Mouse (Mus musculus): ENCODE measurements around the gene Xrcc6. TPM values are rescaled to one million over a fixed set of nuclear protein-coding genes. Genes with fewer than 3 reads are reported as not detected.

Gene Xrcc6
- total RNA-seq (2018; cell fraction: chromatin; rRNA removed): 10 to 100 TPM in 12 of 26 experiments, 1 to 10 TPM in 14; 1.0 to 32.7 (median 8.5) TPM
- 10 to 100 TPM in 10 of 26 experiments, 1 to 10 TPM in 16; 7.0 to 13.8 (median 9.6) TPM for total RNA-seq (2018; cell fraction: cytosol; rRNA removed)
- 10 to 100 TPM in 9 of 26 experiments, 1 to 10 TPM in 17; 2.2 to 30.8 (median 7.9) TPM for total RNA-seq (2018; cell fraction: nucleus; rRNA removed)
- polyA plus RNA-seq (2018): 8.4 to 21.0 TPM (median 15.0 TPM) in 3 replicates

DNA sequence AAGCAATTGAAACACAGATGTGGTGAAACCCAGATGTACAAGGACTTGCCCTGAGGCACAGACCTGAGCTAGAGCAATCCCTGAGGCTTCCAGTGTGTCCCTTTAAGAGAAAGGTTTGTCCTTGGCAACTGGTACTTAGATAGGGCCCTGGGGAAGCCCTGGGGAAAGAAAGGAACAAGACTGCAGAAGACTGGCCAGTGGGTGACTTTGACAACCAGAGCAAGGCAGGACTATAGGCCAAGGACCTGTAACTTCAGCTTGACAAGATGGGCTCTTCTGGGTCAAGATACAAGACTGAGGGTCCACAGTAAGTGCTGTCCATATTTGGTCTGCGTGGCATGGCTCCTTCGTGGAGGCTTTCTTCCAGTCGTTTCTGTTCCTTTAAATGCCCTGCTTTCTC, at the start of gene Xrcc6:
Gene Xrcc6, plus strand, starts transcription at position 190 of the 400 bp plus-strand sequence.
- no peaks in the 10 kb centered on the region for H3K36me3 ChIP-seq (ENCODE audit: inconsistent target)
- no peaks in the 10 kb centered on the region for H3K79me2 ChIP-seq (ENCODE audit: inconsistent target)
- WGBS (ENCODE audit: missing documents): 85% methylated on average over 3 of the region's 3 CpGs
- no peak within 1 kb of the TSS for H3K4me3 ChIP-seq (ENCODE audit: inconsistent target)
- H3K27ac ChIP-seq: no peak within 1 kb of the TSS

GRCm38 (mm10) chr15:81938246-81938645, 49.4 kb upstream of the Xrcc6 start:
- Histone ChIP-seq H3K27ac (0 out of 2 replicates have a peak overlapping the region, but pooled peaks have one; percentile 8), H3K79me2 (ENCODE audit: inconsistent target) (no peaks in the 10 kb centered on the region), H3K4me3 (ENCODE audit: inconsistent target) (no peak overlapping the region), H3K36me3 (ENCODE audit: inconsistent target) (no peaks in the 10 kb centered on the region)
- WGBS (ENCODE audit: missing documents): 56% methylated on average over 2 of the region's 2 CpGs

DNA sequence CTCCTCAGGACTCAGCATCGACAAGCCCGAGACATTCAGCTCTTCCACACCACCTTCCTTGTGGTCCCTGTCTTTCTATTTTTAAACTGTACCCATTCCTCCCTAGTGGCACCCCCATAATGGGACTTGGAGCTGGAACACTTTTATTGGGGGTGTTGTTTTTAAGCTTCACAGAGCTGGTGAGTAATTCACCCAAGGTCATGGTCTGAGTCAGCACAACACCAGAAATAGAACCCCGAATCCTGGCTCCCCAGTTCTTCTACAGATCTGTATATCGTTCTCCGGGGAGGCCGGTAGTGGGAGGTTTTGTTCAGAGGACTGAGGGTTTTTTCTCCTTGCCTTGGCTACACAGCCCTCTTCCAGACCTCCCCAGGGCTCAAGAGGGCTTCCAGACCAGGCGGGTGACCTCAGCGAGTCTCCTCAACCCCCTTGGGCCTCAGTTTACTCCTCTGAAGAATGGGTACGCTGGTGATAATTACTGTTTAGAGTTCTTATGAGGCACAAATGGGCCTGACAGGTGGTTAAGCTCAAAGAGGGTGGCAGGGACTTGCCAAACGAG, 48.4 kb upstream of the Xrcc6 start:
- WGBS (ENCODE audit: missing documents): 93% methylated on average over 10 of the region's 10 CpGs
- Histone ChIP-seq H3K4me3 (ENCODE audit: inconsistent target) (no peak overlapping the region), H3K36me3 (ENCODE audit: inconsistent target) (no peaks in the 10 kb centered on the region), H3K79me2 (ENCODE audit: inconsistent target) (no peaks in the 10 kb centered on the region), H3K27ac (no peak overlapping the region)

GRCm38 (mm10) chr15:81939774-81940173, 47.9 kb upstream of the Xrcc6 start:
- no peaks in the 10 kb centered on the region for H3K36me3 ChIP-seq (ENCODE audit: inconsistent target)
- WGBS (ENCODE audit: missing documents): 98% methylated on average over 4 of the region's 4 CpGs
- H3K27ac ChIP-seq: no peak overlapping the region
- no peaks in the 10 kb centered on the region for H3K79me2 ChIP-seq (ENCODE audit: inconsistent target)
- no peak overlapping the region for H3K4me3 ChIP-seq (ENCODE audit: inconsistent target)

GRCm38 (mm10) chr15:81940219-81940618, 47.4 kb upstream of the Xrcc6 start:
- no peaks in the 10 kb centered on the region for H3K79me2 ChIP-seq (ENCODE audit: inconsistent target)
- 92% methylated on average over 5 of the region's 5 CpGs for WGBS (ENCODE audit: missing documents)
- no peaks in the 10 kb centered on the region for H3K36me3 ChIP-seq (ENCODE audit: inconsistent target)
- H3K27ac ChIP-seq: no peak overlapping the region
- H3K4me3 ChIP-seq (ENCODE audit: inconsistent target): no peak overlapping the region

GRCm38 (mm10) chr15:81941010-81941409, 46.6 kb upstream of the Xrcc6 start:
- no peak overlapping the region for H3K27ac ChIP-seq
- no peaks in the 10 kb centered on the region for H3K79me2 ChIP-seq (ENCODE audit: inconsistent target)
- no peaks in the 10 kb centered on the region for H3K36me3 ChIP-seq (ENCODE audit: inconsistent target)
- H3K4me3 ChIP-seq (ENCODE audit: inconsistent target): no peak overlapping the region
- 96% methylated on average over 2 of the region's 2 CpGs for WGBS (ENCODE audit: missing documents)

- no peaks in the 10 kb centered on the region for H3K79me2 ChIP-seq (ENCODE audit: inconsistent target)
- H3K36me3 ChIP-seq (ENCODE audit: inconsistent target): no peaks in the 10 kb centered on the region
- H3K4me3 ChIP-seq (ENCODE audit: inconsistent target): no peak overlapping the region
- no peak overlapping the region for H3K27ac ChIP-seq
- WGBS (ENCODE audit: missing documents): 58% methylated on average over 9 of the region's 9 CpGs
Measured at GRCm38 (mm10) chr15:81943176-81943749, 44.4 kb upstream of the Xrcc6 start.

DNA sequence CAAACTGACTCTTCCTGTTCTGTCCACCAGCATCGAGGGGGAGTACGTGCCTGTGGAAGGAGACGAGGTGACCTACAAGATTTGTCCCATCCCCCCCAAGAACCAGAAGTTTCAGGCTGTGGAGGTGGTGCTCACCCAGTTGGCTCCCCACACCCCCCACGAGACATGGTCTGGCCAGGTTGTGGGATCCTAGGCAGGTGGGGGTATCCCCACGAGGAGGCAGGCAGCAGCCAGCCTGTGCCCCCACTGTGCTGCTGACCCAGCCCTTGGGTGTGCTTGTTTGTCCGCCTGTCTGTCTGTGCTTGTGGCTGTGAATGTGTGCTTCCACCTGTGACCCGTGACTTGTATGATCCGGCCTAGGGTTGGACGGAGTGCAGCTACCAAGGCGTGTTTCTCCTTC, 38.6 kb upstream of the Xrcc6 start:
- Histone ChIP-seq H3K4me3 (ENCODE audit: inconsistent target) (no peak overlapping the region), H3K27ac (no peak overlapping the region), H3K36me3 (ENCODE audit: inconsistent target) (no peaks in the 10 kb centered on the region), H3K79me2 (ENCODE audit: inconsistent target) (no peaks in the 10 kb centered on the region)
- WGBS (ENCODE audit: missing documents): 86% methylated on average over 10 of the region's 10 CpGs

DNA sequence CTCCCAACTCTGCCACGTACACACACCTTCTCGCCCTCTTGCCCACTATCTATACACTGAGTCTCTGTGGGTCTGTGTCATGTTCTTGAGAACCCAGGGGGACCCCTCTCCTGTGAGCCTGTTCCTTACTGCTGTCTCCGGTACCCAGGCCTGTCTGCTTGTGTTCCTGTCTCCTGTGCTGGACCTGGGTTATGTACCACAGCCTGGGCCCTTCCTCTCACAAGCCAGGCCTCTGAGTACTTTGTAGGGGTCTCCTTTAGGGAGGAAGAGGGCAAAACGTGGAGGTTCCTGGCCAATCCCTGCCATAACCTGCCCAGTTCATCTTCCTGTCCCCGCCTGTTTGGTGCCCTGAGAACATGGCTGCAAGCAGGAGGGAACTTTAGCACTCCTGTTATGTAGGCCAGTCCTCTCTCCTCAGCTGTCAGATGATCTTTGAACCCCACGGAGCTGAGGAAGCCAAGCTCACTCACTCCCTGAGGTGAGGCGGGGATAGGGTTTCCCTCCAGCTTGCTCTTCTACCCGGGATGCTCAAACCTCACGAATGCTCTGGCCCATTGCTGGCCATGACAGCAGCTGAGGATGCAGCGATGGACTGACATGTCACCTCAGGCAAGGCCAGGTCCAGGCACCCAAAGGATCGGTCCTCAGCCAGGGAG, 38.0 kb upstream of the Xrcc6 start:
- no peak overlapping the region for H3K4me3 ChIP-seq (ENCODE audit: inconsistent target)
- H3K27ac ChIP-seq: no peak overlapping the region
- WGBS (ENCODE audit: missing documents): 94% methylated on average over 11 of the region's 11 CpGs
- H3K36me3 ChIP-seq (ENCODE audit: inconsistent target): no peaks in the 10 kb centered on the region
- no peaks in the 10 kb centered on the region for H3K79me2 ChIP-seq (ENCODE audit: inconsistent target)

- H3K36me3 ChIP-seq (ENCODE audit: inconsistent target): 0 out of 2 replicates have a peak, but pooled peaks cover 4% of the 10 kb centered on the region
- H3K4me3 ChIP-seq (ENCODE audit: inconsistent target): no peak overlapping the region
- H3K27ac ChIP-seq: no peak overlapping the region
- WGBS (ENCODE audit: missing documents): 95% methylated on average over 5 of the region's 5 CpGs
- no peaks in the 10 kb centered on the region for H3K79me2 ChIP-seq (ENCODE audit: inconsistent target)
Measured at GRCm38 (mm10) chr15:81950716-81951115, 36.9 kb upstream of the Xrcc6 start.

DNA sequence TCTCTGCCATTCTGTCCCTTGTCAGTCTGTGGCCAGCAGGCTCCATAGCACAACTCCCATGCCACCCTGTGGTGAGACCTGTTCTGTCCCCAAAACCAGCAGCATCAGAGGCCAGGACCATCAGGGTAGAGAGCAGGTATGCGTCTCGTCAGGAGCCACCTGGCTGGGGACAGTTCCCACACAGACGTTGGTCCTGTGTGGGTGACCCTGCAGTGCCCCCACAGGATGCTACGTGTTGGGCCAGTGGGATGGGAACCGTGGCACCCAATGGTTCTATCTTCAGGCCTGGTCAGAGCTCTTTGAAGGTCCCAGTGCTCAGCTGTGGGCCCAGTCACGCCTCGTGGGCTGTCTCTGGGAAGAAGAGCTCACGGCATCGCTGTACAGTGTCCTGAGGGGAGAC, 36.5 kb upstream of the Xrcc6 start:
- WGBS (ENCODE audit: missing documents): 95% methylated on average over 9 of the region's 9 CpGs
- Histone ChIP-seq H3K36me3 (ENCODE audit: inconsistent target) (0 out of 2 replicates have a peak, but pooled peaks cover 4% of the 10 kb centered on the region), H3K4me3 (ENCODE audit: inconsistent target) (no peak overlapping the region), H3K79me2 (ENCODE audit: inconsistent target) (no peaks in the 10 kb centered on the region), H3K27ac (no peak overlapping the region)

DNA sequence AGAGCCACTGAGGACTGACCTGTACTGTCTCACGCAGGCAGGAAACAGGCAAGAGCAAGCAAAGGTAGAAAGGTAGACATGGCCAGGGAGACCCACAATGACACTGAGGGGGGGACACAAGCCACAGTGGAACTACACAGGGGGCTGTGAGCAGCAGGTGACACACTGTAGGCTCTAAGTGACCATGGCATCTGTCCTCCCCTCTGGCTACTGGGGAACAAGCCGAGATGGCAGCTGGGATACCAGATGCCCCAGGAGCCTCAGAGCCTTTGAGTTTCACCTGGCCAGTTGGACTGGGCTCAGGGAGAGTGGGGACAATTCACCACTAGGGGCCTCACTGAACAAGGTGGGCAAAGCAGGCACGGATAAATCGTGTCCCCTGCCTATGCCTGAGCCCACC, 35.3 kb upstream of the Xrcc6 start:
- WGBS (ENCODE audit: missing documents): 98% methylated on average over 4 of the region's 4 CpGs
- Histone ChIP-seq H3K27ac (no peak overlapping the region), H3K79me2 (ENCODE audit: inconsistent target) (no peaks in the 10 kb centered on the region), H3K4me3 (ENCODE audit: inconsistent target) (no peak overlapping the region), H3K36me3 (ENCODE audit: inconsistent target) (0 out of 2 replicates have a peak, but pooled peaks cover 4% of the 10 kb centered on the region)

DNA sequence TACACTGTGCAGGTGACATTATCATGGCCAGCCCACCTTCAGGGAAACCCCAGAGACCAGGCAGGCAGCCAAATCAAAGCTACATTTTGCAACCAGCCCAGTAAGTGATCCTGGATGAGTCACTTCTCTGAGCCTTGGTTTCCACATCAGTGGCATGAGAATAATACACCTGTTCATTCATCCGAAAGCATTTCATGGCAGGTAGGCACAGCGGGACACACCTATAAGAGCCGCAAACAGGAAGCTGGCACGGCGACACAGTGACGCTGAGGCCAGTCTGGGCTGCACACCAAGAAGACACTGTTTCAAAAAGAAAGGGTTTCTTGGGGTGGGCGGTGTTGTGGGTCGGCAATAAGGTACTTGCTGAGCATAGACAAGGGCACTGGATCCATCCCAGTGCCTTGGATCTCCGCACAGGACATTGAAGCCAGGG, 33.5 kb upstream of the Xrcc6 start:
- no peak overlapping the region for H3K27ac ChIP-seq
- no peak overlapping the region for H3K4me3 ChIP-seq (ENCODE audit: inconsistent target)
- H3K79me2 ChIP-seq (ENCODE audit: inconsistent target): no peaks in the 10 kb centered on the region
- 0 out of 2 replicates have a peak, but pooled peaks cover 4% of the 10 kb centered on the region for H3K36me3 ChIP-seq (ENCODE audit: inconsistent target)
- 97% methylated on average over 9 of the region's 9 CpGs for WGBS (ENCODE audit: missing documents)

GRCm38 (mm10) chr15:81954716-81955115, 32.9 kb upstream of the Xrcc6 start:
- no peak overlapping the region for H3K4me3 ChIP-seq (ENCODE audit: inconsistent target)
- WGBS (ENCODE audit: missing documents): 96% methylated on average over 6 of the region's 6 CpGs
- H3K36me3 ChIP-seq (ENCODE audit: inconsistent target): 0 out of 2 replicates have a peak, but pooled peaks cover 4% of the 10 kb centered on the region
- no peaks in the 10 kb centered on the region for H3K79me2 ChIP-seq (ENCODE audit: inconsistent target)
- no peak overlapping the region for H3K27ac ChIP-seq

DNA sequence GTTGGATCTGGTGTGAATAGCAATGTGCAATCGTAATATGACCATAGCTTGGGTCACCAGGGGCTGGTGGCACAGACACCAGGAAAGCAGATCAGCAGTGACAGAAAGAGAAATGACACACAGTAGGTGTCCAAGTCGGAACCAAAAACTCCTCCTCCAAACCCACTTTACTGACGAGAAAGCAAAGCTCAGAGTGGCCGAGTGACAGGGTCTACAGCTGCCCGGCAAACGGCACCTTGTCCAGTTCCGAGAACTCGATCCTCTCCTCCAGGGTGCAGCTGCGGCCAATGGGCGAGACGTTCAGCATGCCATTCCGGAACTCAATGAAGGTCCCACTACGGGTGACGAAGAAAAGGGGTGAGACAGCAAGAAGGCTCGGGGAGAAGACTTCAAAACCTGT, 32.2 kb upstream of the Xrcc6 start:
- 95% methylated on average over 15 of the region's 15 CpGs for WGBS (ENCODE audit: missing documents)
- no peak overlapping the region for H3K4me3 ChIP-seq (ENCODE audit: inconsistent target)
- no peak overlapping the region for H3K27ac ChIP-seq
- H3K79me2 ChIP-seq (ENCODE audit: inconsistent target): no peaks in the 10 kb centered on the region
- 0 out of 2 replicates have a peak, but pooled peaks cover 4% of the 10 kb centered on the region for H3K36me3 ChIP-seq (ENCODE audit: inconsistent target)

All from macrophage (primary cell).